Mouse (Mus musculus) adrenal gland, postnatal 14 days (tissue): ENCODE measurements around the gene Sppl3. TPM values are rescaled to one million over a fixed set of nuclear protein-coding genes. Genes with fewer than 3 reads are reported as not detected.
A peak's percentile ranks its signal among the peaks of the same experiment; 100 is the strongest.

Experiments
- DNase-seq: peaks from one replicate; pipeline ENCODE4 v3.0.0; 2021; ENCODE audit warnings: mixed read lengths
- total RNA-seq: library from RNA; stranded (reverse); gene quantifications from 2 replicates; pipeline ENCODE4 v1.2.3, GENCODE M21; 2021

Gene Sppl3
- total RNA-seq, 1 experiment from 2014 or later, result 54.8 TPM

DNA sequence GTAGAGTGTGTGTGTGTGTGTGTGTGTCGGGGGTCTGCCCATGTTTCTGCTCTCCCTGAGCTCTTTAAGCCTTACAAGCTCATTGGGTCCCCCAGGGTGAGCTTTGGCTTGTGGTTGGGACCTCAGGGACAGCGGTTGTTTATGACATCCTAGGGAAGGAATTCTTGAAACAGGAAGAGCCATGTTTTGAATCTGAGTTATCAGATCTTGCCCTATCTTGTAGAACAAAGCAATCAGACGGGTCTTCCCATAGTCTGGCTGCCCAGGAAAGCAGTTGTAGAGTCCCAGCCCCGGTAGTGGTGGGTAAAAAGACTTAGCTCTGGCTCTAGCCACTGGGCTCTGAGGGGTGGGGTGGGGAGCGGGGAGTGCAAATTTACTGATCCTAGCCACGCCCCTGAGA is 13.6 kb upstream of the Sppl3 start:
- no peak for DNase-seq

DNA sequence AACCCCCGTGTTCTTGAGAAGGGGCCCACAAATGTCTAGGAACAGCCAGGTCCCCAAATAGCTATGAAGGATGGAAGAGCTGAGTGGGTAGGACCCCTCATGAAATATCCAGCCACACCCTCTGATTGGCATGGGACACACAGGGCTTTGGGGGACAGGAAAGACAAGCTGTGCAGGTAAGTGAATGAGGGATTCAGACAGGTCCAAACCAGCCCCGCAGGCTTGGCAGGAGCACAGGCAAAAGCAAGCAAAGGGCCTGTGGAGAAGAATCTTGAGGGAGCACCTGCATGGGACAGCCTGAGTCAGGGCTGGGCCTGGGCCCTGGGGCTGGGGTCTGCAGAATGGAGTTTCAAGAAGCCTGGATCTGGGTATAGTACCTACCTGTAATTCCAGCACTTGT is 10.4 kb upstream of the Sppl3 start:
- DNase-seq, result no peak

DNA sequence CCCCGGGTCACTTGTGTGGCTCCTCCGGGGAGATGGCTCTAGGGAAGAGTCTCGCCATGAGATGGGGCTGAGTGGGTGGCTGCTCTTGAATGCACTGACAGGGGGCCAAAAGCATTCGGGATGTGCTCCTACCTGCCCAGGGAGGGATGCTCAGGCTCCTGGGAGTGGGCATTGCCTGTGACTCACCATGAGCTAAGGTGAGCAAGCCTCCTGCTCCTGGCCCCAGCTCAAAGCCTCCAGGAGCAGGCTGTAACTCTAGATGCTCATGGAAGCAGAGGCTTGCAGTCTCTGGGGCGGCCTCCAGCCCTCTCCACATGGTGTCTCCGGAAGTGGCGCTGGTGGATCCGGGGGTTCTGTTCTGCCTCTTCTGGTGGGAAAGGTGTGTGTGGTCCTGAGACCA is 9.5 kb upstream of the Sppl3 start:
- DNase-seq, result no peak

DNA sequence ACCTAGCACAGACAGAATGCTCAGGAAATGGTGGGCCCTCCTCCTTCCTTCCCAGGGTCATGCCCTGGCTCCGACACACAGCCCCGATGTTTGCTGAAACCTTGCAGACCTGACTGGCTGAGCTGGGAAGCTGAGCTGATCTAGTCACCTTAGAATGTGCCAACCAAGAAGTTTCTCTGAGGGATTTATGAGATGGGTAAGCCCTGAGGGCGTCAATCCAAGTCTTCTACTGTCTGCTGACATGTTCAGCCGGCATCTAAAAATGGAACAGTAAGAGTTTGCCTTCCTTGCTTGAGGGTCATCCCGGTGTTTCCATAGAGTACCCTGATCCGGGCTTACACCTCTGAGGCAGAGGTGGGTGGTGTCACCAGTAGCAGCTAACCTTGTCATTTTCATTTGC is 8.2 kb upstream of the Sppl3 start:
- DNase-seq, result no peak

DNA sequence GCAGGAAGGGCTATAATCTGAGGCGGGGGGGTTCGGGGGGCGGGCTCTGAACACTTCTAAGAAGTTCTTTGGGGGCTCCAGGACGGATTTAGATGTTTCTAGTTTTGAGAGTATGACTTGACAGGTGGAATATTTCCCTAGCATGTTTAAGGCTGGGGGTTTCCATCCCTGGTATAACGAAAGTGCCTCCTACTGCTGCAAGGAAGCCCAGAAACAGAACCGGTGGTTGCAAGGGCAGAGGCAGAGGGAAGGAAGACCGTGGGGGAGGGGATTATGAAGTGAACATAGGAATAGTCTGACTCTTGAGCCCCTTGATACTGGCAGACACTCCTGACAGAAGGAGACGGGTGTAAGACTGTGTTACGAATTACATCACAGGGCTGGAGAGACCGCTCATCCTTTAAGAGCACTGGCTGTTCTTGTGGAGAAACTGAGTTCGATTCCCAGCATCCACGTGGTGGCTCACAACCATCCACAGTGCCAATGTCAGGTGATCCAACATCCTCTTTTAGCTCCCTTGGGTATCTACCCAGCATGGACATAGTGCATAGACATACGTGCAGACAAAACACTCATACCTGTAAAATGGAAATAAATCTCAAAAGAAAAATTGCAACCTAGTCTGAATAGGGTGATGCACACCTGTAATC is 7.6 kb upstream of the Sppl3 start:
- DNase-seq, result no peak

DNA sequence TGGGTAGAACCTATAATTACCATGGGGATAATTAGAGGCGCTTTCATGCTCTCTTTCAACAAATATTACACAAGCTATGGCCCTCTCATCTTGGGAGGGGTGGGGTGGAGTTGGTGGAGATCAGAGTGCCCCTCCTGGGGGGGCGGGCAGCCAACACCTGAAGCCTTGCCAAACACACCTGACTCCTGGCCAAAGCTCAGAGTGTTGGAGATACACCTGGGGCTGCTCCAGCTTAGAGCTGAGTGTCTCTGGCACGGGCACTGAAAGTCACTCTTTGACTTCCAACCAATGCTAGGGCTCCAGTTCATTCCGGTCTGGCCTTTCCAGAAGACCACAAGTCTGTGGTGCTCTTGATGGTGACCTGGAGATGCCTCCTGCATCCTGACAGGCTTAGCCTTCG is 3.2 kb upstream of the Sppl3 start:
- no peak for DNase-seq

DNA sequence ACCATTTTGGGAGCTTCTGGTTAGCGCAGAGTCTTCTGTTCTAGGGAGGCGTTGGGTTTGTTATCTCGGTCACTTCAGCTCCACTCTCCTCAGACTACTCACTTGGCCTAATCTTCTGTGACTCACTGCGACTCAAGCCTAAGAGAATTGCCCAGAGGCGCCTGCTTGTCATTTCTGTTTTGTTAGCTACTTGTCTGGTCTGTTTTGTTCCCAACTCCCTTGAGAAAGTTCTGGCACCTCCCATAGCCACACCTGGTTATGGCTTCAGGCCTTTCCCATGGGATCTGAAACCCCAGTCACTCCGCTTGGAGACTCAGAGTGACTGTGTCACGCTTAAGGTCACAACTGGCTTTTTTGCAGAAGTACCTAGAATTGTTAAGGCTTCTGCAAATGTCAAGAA is 2.6 kb upstream of the Sppl3 start:
- no peak for DNase-seq

DNA sequence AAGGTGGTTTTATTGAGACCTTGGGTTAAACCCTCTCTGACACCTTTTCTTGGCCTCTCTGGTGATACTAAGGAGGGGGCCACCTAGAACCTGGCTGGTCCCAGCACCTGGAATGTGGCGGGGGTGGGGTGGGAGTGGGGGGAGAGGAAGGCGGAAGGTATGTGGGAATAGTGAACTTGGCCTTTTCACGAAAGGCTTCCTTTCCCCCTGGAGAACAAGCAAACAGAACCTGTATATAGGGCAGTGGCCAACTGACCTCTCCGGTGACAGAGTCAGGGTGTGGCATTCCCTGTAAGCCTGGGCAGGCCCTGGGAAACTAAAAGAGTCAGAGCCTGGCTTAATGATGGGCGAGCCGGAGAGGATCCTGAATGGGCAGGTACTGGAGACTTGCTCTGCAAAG is 1.8 kb upstream of the Sppl3 start:
- DNase-seq, result no peak

DNA sequence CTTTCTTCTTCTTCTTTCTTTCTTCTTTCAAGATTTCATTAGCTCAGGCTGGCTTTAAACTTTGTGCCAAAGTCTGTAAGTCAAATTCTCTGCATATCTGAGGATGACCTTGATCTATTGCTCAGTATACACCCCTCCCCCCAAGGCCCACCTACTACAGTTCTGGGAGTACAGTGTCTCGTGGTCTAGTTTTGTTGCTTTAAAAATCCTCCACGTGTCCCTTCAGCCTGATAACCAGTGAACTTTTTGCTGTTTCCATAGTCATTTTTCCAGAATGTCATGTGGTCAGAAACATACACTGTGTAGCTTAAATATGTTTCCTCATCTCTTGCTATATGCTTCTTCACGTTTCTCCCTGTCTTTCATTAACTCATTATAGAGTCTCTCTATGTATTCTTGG is 976 bp upstream of the Sppl3 start:
- DNase-seq, result peak; percentile 57

DNA sequence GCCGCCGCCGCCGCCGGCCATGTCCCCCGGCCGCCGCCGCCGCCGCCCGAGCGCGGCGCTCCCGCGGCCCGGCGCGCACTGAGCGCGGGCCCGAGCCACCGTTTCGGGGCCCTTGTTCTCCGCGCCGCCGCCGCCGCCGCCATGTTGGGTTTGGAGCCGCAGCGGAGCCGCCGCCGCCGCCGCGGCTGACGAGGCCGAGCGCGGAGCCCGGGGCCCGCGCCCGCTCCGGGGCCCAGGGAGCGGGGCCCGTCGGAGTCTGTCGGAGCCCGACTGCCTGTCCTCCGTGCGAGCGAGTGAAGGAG is 231 bp downstream of the Sppl3 start:
- no peak for DNase-seq

DNA sequence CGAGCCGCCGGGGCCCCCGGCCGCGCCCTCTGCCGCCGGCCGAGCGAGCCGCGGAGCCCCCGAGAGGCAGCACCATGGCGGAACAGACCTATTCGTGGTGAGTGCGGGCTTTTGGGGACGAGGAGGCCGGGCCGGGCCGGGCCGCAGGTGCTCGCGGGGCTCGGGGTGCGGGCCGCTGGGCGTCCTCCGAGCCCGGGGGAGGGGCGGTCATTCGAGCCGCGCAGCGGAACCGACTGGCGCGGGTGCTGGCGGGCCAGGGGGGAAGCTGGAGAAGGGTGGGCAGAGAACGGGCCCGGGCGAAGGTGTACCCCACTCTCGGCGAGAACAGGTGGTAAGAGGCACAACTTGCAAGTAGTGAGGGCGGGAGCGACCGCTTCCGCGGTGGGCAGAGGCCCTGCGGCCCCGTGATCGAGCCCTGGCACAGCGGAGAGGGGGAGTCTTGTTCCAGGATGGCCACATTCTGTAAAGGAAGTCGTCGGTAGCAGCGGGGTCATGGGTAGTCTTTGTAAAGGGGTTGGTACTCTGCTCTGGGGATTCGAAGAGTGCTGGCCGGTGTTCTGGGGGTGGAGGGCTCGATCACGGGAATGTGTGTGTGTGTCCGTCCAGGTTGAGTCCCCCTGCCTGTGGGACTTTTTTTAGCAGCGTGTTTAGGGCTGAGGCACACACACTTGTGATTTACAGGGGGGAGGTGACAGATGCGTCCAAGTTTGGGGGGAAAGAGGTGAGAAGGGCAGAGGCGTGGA is 753 bp downstream of the Sppl3 start:
- peak; percentile 72 for DNase-seq

DNA sequence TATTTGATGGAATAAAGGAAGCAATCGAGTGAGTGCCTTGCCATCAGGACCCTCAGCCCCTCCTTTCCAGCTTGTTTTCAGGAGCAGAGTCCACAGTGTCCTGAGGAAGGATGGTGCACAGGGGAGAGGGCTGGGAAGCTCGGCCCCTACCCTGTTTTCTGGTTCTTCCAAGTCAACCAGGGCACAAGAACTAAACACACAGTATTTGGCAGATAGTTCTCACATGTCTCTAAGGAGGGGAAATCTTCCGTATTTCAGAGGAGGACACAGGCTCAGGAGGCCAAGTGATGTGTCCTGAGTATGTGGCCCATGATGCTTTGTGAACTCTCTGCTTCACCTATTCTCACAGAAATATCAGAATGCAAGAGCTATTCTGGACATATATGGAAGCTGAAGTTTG is 2.5 kb downstream of the Sppl3 start:
- no peak for DNase-seq

DNA sequence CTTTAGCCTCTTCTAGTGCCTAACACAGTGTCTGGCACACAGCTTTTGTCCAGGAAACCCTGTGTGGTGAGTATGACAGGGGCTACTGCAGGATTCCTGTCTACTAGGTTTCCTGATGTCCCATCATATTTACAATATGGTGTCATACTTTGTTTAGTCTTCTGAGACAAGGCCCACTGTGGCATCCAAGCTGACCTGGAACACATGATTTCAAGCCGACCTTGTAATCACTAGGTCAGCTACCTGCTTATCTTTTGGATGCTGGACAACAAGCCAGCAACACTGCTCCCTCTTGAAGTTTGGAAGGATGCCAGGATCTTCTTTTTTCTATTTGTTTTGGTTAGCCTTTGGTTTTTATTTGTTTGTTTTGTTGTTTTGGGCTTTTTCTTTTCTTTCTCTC is 3.6 kb downstream of the Sppl3 start:
- no peak for DNase-seq

DNA sequence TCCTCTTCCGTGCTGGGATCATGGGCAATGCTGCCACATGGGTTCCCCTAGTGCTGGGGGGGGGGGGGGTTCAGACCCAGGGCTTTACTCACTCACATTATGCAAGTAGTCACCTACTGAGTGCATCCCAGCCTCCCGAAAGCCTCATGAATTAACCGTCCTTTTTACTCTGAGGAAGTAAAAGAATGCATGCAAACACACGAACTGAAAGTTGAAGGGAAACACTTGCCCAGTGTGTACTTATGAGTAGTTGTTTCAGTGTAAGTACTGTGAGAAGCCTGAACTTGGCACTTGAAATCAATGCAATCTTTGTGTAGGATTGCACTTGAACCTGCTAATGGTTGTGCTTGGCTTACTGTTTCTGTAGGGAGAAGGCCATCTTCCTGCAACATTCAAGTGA is 4.2 kb downstream of the Sppl3 start:
- no peak for DNase-seq

DNA sequence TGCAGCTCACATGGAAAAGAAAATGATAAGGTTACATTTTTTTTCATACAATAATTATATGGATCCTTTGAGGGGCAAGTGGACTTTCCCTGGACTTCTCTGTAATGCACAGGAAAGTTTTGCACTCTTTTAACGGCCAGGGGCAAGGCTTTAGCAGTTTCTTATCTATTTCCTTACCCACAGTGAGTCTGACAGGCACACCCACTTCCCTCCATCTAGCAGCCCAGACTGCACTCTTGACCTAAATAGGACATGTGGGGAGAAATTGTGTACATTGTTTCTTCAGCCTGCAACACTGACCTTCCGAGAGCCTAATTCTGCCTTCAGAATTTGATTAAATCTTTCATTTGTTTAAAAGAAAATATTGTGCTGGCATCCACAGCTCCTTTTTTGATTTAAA is 7.3 kb downstream of the Sppl3 start:
- DNase-seq, result no peak

DNA sequence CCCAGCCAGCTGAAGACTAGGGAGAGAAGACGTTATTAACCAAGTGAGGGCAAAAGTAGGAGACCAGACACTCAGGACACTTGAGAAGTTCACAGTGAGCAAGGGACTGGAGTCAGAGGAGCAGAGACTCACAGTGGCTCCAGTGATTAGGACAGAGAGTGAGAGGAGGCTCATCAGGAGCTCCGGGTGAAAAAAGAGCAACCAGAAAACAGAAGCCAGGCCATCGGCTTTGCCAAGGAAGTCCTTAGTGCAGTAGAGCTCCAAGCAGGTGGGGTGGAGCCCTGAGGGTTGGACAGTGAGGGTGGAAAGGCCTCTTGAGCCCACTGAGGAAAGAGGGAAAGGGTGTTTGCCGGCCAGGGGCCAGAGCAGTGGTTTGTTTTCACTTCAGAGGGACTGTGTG is 7.9 kb downstream of the Sppl3 start:
- DNase-seq, result no peak

DNA sequence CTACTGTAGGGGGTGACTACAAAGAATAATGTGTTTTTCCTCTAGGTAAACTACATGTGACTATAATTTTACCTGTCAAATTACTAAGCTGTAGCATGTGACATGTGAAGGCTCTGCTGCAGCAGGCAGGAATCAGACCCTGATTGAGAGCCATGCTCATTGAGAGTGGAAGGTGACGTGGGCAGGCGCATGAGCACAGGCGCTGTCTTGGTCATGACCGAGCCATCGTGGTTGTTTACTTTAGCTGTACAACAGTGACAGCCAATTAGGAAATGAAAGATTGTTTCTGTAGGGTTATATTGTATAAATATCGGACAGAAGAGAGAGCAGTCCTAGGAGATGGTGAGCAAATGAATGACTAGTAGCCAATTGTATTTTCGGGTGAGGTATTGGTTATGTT is 11.1 kb downstream of the Sppl3 start:
- no peak for DNase-seq

DNA sequence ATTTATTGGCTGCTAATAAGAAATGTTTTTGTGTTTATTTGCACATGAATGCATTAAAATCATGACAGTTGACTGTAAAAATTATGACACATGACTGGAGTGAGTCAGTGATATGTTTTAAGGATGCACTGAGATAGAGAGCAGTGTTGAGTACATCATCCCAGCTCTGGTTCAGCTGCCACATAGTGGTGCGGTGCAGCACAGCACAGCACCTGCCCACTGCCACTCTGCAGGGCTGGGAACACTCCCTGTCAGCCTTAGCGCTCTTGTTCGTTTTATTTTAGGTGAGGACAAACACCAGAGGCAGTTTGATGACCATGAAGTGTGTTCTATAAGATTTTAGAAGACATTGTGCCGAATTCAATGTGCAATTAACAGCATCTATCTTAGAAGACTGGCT is 15.2 kb downstream of the Sppl3 start:
- no peak for DNase-seq

DNA sequence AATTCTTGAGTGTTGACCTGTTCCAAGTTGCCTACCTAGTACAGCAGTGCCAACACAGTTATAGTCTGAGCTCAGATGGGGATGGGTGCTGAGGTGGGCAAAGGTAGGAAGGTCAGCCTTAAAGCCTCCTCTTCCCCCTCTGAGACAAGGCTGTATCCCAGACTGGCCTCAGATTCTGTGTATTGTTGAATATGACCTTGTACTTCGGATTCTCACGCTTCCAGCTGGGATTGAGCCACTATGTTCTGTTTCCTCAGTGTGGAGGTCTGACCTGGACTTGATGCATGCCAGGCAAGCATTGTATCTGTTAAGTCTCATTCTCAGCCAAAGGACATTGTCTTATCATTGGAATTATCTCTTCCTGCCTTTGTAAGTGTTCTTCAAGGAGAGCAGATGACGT is 16.2 kb downstream of the Sppl3 start:
- DNase-seq, result no peak

DNA sequence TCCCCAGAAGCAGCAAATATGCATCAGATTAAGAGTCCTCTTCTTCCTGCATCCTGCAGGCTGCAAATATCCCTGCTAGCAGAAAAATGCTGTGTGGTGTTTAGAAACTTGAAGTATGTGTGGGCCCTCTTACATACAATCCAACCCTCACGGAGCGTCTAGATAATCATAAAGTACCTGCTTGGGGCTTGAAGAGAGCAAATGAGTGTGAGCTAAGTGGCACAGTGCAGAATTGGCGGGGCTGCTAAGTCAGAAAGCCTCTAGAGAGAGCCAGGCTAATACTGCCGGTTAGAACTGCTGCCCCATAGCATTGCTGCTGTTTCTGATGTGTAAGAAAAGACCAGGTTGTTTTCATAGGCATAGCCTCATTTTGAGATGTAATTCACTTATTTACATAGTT is 18.0 kb downstream of the Sppl3 start:
- DNase-seq, result no peak

DNA sequence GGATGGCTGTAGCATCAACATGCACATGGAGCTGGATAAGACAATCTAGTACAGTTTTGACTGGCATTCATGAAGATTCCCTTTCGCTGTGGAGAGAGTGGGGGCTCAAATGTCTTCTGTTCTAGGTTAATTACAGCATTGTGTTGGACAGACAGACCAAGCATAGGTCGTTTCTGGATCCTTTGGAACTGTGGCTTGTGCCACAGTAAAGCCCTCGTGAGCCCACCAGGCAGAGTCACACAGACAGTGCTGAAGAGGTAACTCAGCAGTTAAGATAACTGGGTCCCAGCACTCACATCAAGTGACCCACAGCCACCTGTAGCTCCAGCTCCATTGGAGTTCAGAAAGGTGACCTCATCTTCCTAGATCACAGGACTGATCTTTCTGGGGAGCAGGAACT is 18.6 kb downstream of the Sppl3 start:
- DNase-seq, result no peak

DNA sequence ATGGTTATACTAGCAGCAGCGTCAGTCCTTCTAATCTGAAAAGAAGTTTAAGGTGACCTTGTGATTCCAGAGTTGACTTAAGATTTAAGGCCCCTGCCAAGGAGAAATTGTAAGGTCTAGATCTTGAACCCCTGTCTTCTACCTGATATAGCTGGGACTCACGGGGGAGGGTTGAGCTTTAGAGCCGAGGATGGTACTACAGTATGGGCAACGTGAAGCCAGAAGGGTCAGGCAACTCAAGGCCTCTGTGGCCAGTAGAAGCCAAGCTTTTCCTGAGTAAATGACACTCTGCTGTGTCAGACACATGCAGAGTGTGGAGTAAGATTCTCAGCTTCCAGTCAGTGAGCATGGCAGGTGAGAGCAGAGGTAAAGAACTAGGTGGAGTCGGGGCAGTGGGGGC is 20.6 kb downstream of the Sppl3 start:
- DNase-seq, result no peak

DNA sequence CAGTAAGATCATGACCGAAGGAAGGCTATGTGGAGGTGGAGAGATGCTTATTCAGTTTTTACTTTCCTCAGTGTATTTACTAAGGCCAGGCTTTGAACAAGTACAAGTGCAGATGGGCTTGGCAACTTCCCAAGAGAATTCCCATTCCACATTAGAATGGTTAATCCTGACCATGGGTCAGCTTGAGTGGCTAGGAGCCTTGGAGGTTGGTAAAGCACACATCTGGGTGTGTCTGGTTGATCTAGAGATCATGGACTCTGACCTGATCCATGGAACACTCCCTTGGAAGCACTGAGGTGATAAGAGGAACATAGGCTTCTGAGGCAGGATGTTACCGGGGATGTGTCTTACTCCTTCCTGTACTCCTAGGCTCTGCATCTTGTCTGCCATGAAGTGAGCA is 21.7 kb downstream of the Sppl3 start:
- DNase-seq, result no peak

DNA sequence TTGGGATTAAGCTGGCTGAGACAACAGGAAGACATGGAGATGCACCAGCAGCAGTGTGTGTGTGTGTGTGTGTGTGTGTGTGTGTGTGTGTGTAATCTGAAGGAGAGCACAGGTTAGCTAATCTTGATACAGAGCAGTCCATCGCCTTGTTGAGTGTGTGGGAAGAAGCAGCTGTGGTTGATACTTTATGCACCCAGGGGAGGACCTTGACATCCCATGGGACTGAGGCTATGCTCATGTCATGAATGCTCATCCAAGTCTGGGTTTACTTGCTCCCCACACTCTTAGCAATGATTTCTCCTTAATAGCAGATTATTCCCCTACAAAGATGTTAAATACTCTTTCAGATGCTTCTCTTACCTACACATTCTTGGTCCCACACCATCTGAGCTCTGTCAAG is 24.3 kb downstream of the Sppl3 start:
- no peak for DNase-seq

DNA sequence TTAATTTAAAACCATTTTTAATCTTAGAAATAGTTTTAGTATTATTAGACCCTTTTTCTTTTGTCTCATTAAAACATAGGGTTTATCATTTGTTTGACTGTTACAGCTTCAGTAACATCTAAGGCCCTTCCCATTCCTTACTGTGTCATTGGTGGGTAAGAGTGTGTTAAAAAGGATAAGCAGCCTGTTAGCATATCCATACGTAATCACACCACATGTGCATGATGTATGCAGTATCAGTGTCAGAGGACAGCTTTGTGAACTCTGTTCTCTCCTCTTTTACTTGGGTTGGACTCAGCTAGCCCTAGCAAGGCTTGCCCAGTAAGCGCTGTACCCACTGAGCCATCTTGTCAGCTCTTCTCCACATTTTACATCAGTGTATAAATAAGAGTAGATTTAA is 26.2 kb downstream of the Sppl3 start:
- DNase-seq, result no peak
